Mouse (Mus musculus): ENCODE results near the gene Tshz2. TPM values are rescaled to one million over a fixed set of nuclear protein-coding genes. Genes with fewer than 3 reads are reported as not detected.

Gene Tshz2
- polyA plus RNA-seq, 1 experiment from 2014 or later = 20.1 TPM

- Histone ChIP-seq H3K4me2 (replicated peaks; ENCODE audit: low read depth, low read length) (no peak overlapping the region), H3K36me3 (ENCODE audit: control insufficient read depth, insufficient read depth, low read length) (no peaks in the 10 kb centered on the region), H3K27ac (ENCODE audit: low read length) (no peak overlapping the region), H3K9ac (replicated peaks; ENCODE audit: low read depth, low read length) (no peak overlapping the region), H3K27me3 (ENCODE audit: control insufficient read depth, insufficient read depth, low read length) (no peaks in the 10 kb centered on the region), H3K4me3 (ENCODE audit: low read depth, low read length) (no peak overlapping the region), H3K4me1 (ENCODE audit: control insufficient read depth, insufficient read depth, low read length) (peaks cover 4% of the 10 kb centered on the region; the same call in 1 of the 2 replicates), H3K9me3 (ENCODE audit: control insufficient read depth, low read depth, low read length) (no peaks in the 10 kb centered on the region)
- 85% methylated on average over 2 of the region's 2 CpGs for WGBS
- no peak for ATAC-seq (ENCODE audit: insufficient number of reproducible peaks, insufficient read depth, low FRiP score, low read depth)
Measured at GRCm38 (mm10) chr2:169952981-169953380, 320.2 kb downstream of the Tshz2 start.

- Histone ChIP-seq H3K27me3 (ENCODE audit: control insufficient read depth, insufficient read depth, low read length) (no peaks in the 10 kb centered on the region), H3K36me3 (ENCODE audit: control insufficient read depth, insufficient read depth, low read length) (no peaks in the 10 kb centered on the region), H3K27ac (ENCODE audit: low read length) (no peak overlapping the region), H3K4me3 (ENCODE audit: low read depth, low read length) (no peak overlapping the region), H3K9me3 (ENCODE audit: control insufficient read depth, low read depth, low read length) (no peaks in the 10 kb centered on the region), H3K4me2 (replicated peaks; ENCODE audit: low read depth, low read length) (no peak overlapping the region), H3K4me1 (ENCODE audit: control insufficient read depth, insufficient read depth, low read length) (peaks cover 7% of the 10 kb centered on the region; the same call in 1 of the 2 replicates), H3K9ac (replicated peaks; ENCODE audit: low read depth, low read length) (no peak overlapping the region)
- WGBS = 41% methylated on average over 17 of the region's 17 CpGs
- ATAC-seq (ENCODE audit: insufficient number of reproducible peaks, insufficient read depth, low FRiP score, low read depth) = no peak
Measured at GRCm38 (mm10) chr2:169958736-169959573, 326.1 kb downstream of the Tshz2 start.

- WGBS = 28% methylated on average over 24 of the region's 24 CpGs
- peaks cover 7% of the 10 kb centered on the region; the same call in 1 of the 2 replicates for H3K4me1 ChIP-seq (ENCODE audit: control insufficient read depth, insufficient read depth, low read length)
- H3K4me3 ChIP-seq (ENCODE audit: low read depth, low read length) = peak overlapping the region; percentile 12; the same call in 1 of the 2 replicates
- H3K9me3 ChIP-seq (ENCODE audit: control insufficient read depth, low read depth, low read length) = no peaks in the 10 kb centered on the region
- no peak for ATAC-seq (ENCODE audit: insufficient number of reproducible peaks, insufficient read depth, low FRiP score, low read depth)
- peak overlapping the region; percentile 50 for H3K4me2 ChIP-seq (replicated peaks; ENCODE audit: low read depth, low read length)
- H3K9ac ChIP-seq (replicated peaks; ENCODE audit: low read depth, low read length) = no peak overlapping the region
- H3K27ac ChIP-seq (ENCODE audit: low read length) = no peak overlapping the region
- no peaks in the 10 kb centered on the region for H3K27me3 ChIP-seq (ENCODE audit: control insufficient read depth, insufficient read depth, low read length)
- no peaks in the 10 kb centered on the region for H3K36me3 ChIP-seq (ENCODE audit: control insufficient read depth, insufficient read depth, low read length)
Measured at GRCm38 (mm10) chr2:169961463-169962230, 328.8 kb downstream of the Tshz2 start.

GRCm38 (mm10) chr2:169962231-169962600 is 329.4 kb downstream of the Tshz2 start:
- no peaks in the 10 kb centered on the region for H3K9me3 ChIP-seq (ENCODE audit: control insufficient read depth, low read depth, low read length)
- no peak overlapping the region for H3K9ac ChIP-seq (replicated peaks; ENCODE audit: low read depth, low read length)
- peaks cover 7% of the 10 kb centered on the region; the same call in 1 of the 2 replicates for H3K4me1 ChIP-seq (ENCODE audit: control insufficient read depth, insufficient read depth, low read length)
- no peaks in the 10 kb centered on the region for H3K27me3 ChIP-seq (ENCODE audit: control insufficient read depth, insufficient read depth, low read length)
- no peak overlapping the region for H3K4me3 ChIP-seq (ENCODE audit: low read depth, low read length)
- H3K27ac ChIP-seq (ENCODE audit: low read length) = no peak overlapping the region
- no peak for ATAC-seq (ENCODE audit: insufficient number of reproducible peaks, insufficient read depth, low FRiP score, low read depth)
- H3K36me3 ChIP-seq (ENCODE audit: control insufficient read depth, insufficient read depth, low read length) = no peaks in the 10 kb centered on the region
- no peak overlapping the region for H3K4me2 ChIP-seq (replicated peaks; ENCODE audit: low read depth, low read length)
- WGBS = 45% methylated on average over 8 of the region's 8 CpGs

GRCm38 (mm10) chr2:169962776-169963175 is 330.0 kb downstream of the Tshz2 start:
- Histone ChIP-seq H3K27me3 (ENCODE audit: control insufficient read depth, insufficient read depth, low read length) (no peaks in the 10 kb centered on the region), H3K4me2 (replicated peaks; ENCODE audit: low read depth, low read length) (no peak overlapping the region), H3K36me3 (ENCODE audit: control insufficient read depth, insufficient read depth, low read length) (no peaks in the 10 kb centered on the region), H3K27ac (ENCODE audit: low read length) (no peak overlapping the region), H3K9me3 (ENCODE audit: control insufficient read depth, low read depth, low read length) (no peaks in the 10 kb centered on the region; the same call in 1 of the 2 replicates), H3K4me3 (ENCODE audit: low read depth, low read length) (no peak overlapping the region), H3K4me1 (ENCODE audit: control insufficient read depth, insufficient read depth, low read length) (peaks cover 7% of the 10 kb centered on the region; the same call in 1 of the 2 replicates), H3K9ac (replicated peaks; ENCODE audit: low read depth, low read length) (no peak overlapping the region)
- WGBS = 55% methylated on average over 8 of the region's 8 CpGs
- ATAC-seq (ENCODE audit: insufficient number of reproducible peaks, insufficient read depth, low FRiP score, low read depth) = no peak

DNA sequence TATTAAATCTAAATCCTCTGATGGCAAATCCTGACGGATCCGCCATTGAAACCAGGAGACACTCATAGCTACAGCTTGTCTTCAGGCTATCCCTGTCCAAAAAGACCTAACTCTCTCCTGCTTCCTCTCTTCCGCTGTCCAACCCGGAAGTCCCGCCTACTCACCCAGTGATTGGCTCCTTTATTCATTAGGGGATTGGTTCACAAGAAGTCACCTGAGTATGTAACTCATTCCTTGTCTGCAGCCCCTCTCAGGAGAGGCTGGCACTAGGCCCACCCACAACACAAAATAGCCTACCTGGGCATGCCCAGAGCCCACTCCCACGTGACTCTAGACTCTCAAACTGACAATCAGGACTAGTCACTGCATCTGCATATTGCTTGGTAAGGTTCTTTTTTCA is 337.7 kb downstream of the Tshz2 start:
- Histone ChIP-seq H3K27ac (ENCODE audit: low read length) (no peak overlapping the region), H3K4me2 (replicated peaks; ENCODE audit: low read depth, low read length) (no peak overlapping the region), H3K9ac (replicated peaks; ENCODE audit: low read depth, low read length) (no peak overlapping the region), H3K36me3 (ENCODE audit: control insufficient read depth, insufficient read depth, low read length) (no peaks in the 10 kb centered on the region), H3K4me3 (ENCODE audit: low read depth, low read length) (no peak overlapping the region), H3K9me3 (ENCODE audit: control insufficient read depth, low read depth, low read length) (peaks cover 3% of the 10 kb centered on the region; the same call in 1 of the 2 replicates), H3K27me3 (ENCODE audit: control insufficient read depth, insufficient read depth, low read length) (no peaks in the 10 kb centered on the region), H3K4me1 (ENCODE audit: control insufficient read depth, insufficient read depth, low read length) (0 out of 2 replicates have a peak, but pooled peaks cover 4% of the 10 kb centered on the region)
- no peak for ATAC-seq (ENCODE audit: insufficient number of reproducible peaks, insufficient read depth, low FRiP score, low read depth)
- 95% methylated on average over 6 of the region's 6 CpGs for WGBS

GRCm38 (mm10) chr2:169982925-169983324 is 350.1 kb downstream of the Tshz2 start:
- no peaks in the 10 kb centered on the region for H3K9me3 ChIP-seq (ENCODE audit: control insufficient read depth, low read depth, low read length)
- H3K36me3 ChIP-seq (ENCODE audit: control insufficient read depth, insufficient read depth, low read length) = no peaks in the 10 kb centered on the region
- no peaks in the 10 kb centered on the region for H3K27me3 ChIP-seq (ENCODE audit: control insufficient read depth, insufficient read depth, low read length)
- H3K4me2 ChIP-seq (replicated peaks; ENCODE audit: low read depth, low read length) = no peak overlapping the region
- H3K4me3 ChIP-seq (ENCODE audit: low read depth, low read length) = no peak overlapping the region
- no peak overlapping the region for H3K27ac ChIP-seq (ENCODE audit: low read length)
- ATAC-seq (ENCODE audit: insufficient number of reproducible peaks, insufficient read depth, low FRiP score, low read depth) = no peak
- no peak overlapping the region for H3K9ac ChIP-seq (replicated peaks; ENCODE audit: low read depth, low read length)
- no peaks in the 10 kb centered on the region for H3K4me1 ChIP-seq (ENCODE audit: control insufficient read depth, insufficient read depth, low read length)
- 92% methylated on average over 10 of the region's 10 CpGs for WGBS

- Histone ChIP-seq H3K27ac (ENCODE audit: low read length) (no peak overlapping the region), H3K4me2 (replicated peaks; ENCODE audit: low read depth, low read length) (no peak overlapping the region), H3K27me3 (ENCODE audit: control insufficient read depth, insufficient read depth, low read length) (no peaks in the 10 kb centered on the region), H3K36me3 (ENCODE audit: control insufficient read depth, insufficient read depth, low read length) (no peaks in the 10 kb centered on the region), H3K4me1 (ENCODE audit: control insufficient read depth, insufficient read depth, low read length) (no peaks in the 10 kb centered on the region), H3K9me3 (ENCODE audit: control insufficient read depth, low read depth, low read length) (no peaks in the 10 kb centered on the region), H3K9ac (replicated peaks; ENCODE audit: low read depth, low read length) (no peak overlapping the region), H3K4me3 (ENCODE audit: low read depth, low read length) (no peak overlapping the region)
- 63% methylated on average over 13 of the region's 13 CpGs for WGBS
- ATAC-seq (ENCODE audit: insufficient number of reproducible peaks, insufficient read depth, low FRiP score, low read depth) = no peak
Measured at GRCm38 (mm10) chr2:169987186-169987585, 354.4 kb downstream of the Tshz2 start.

Measured in stomach, embryonic 14.5 days (tissue).